Mouse (Mus musculus) heart, embryonic 10.5 days (tissue): Measurements from ENCODE around the gene Dcun1d3. TPM values are rescaled to one million over a fixed set of nuclear protein-coding genes. Genes with fewer than 3 reads are reported as not detected.

Source experiments
- DNase-seq: peaks from one replicate; pipeline ENCODE4 v3.0.0-alpha.2; 2017; ENCODE audit warnings: low spot score
- H3K27ac ChIP-seq: fragments of 300-500 bp; sonication (generic); 2 replicates; pipeline ENCODE4 v1.5.1; 2016; ENCODE audit warnings: mild to moderate bottlenecking
- H3K27me3 ChIP-seq: fragments of 300-500 bp; sonication (generic); 2 replicates; pipeline ENCODE4 v1.6.1; 2016; ENCODE audit warnings: mild to moderate bottlenecking; ENCODE audit not compliant: poor library complexity, insufficient read depth, severe bottlenecking
- H3K36me3 ChIP-seq: fragments of 300-500 bp; sonication (generic); 2 replicates; pipeline ENCODE4 v1.6.1; 2016; ENCODE audit warnings: mild to moderate bottlenecking, moderate library complexity
- H3K4me1 ChIP-seq: fragments of 300-500 bp; sonication (generic); 2 replicates; pipeline ENCODE4 v1.6.1; 2016; ENCODE audit warnings: mild to moderate bottlenecking
- H3K4me3 ChIP-seq: fragments of 300-500 bp; sonication (generic); 2 replicates; pipeline ENCODE4 v1.5.1; 2016; ENCODE audit warnings: mild to moderate bottlenecking, moderate library complexity
- H3K9me3 ChIP-seq: fragments of 300-500 bp; sonication (generic); 2 replicates; pipeline ENCODE4 v1.6.1; 2016; ENCODE audit warnings: mild to moderate bottlenecking, moderate library complexity
- whole genome bisulfite sequencing: fragments of 180-500 bp; shearing (Covaris S2); methylation state at CpG from one replicate; pipeline ENCODE4 v1.1.7; 2016; 5-methylcytosine and 5-hydroxymethylcytosine counted together
- polyA plus RNA-seq: library from polyadenylated mRNA; unstranded; fragments of >200 nt; fragmentation: Nextera tagmentation; extraction: Ambion mirVana; gene quantifications from 2 replicates; pipeline ENCODE4 v1.2.1, GENCODE M21; 2016

Gene Dcun1d3
- polyA plus RNA-seq, 1 experiment from 2014 or later = 7.4 TPM

GRCm38 (mm10) chr7:119897521-119898109, 1.5 kb upstream of the Dcun1d3 start:
- H3K4me1 ChIP-seq = peaks cover 15% of the 10 kb centered on the region; the same call in 1 of the 2 replicates
- no peaks in the 10 kb centered on the region for H3K27me3 ChIP-seq
- H3K4me3 ChIP-seq = no peak overlapping the region
- WGBS = 84% methylated on average over 8 of the region's 8 CpGs
- no peak overlapping the region for H3K27ac ChIP-seq
- H3K9me3 ChIP-seq = no peaks in the 10 kb centered on the region
- DNase-seq = no peak
- no peaks in the 10 kb centered on the region for H3K36me3 ChIP-seq

- DNase-seq = no peak
- H3K27ac ChIP-seq = peak overlapping the region; percentile 96
- no peaks in the 10 kb centered on the region for H3K9me3 ChIP-seq
- no peaks in the 10 kb centered on the region for H3K36me3 ChIP-seq
- peaks cover 15% of the 10 kb centered on the region; the same call in 1 of the 2 replicates for H3K4me1 ChIP-seq
- peak overlapping the region; percentile 80 for H3K4me3 ChIP-seq
- 2% methylated on average over 15 of the region's 15 CpGs for WGBS
- H3K27me3 ChIP-seq = no peaks in the 10 kb centered on the region
These were observed 1.1 kb downstream of the Dcun1d3 start for GRCm38 (mm10) chr7:119894818-119895544.

GRCm38 (mm10) chr7:119892742-119893141, 3.4 kb downstream of the Dcun1d3 start:
- H3K36me3 ChIP-seq = no peaks in the 10 kb centered on the region
- no peak overlapping the region for H3K27ac ChIP-seq
- H3K9me3 ChIP-seq = no peaks in the 10 kb centered on the region
- WGBS = 87% methylated on average over 4 of the region's 4 CpGs
- no peak overlapping the region for H3K4me3 ChIP-seq
- no peak for DNase-seq
- no peaks in the 10 kb centered on the region for H3K27me3 ChIP-seq
- H3K4me1 ChIP-seq = peaks cover 15% of the 10 kb centered on the region; the same call in 1 of the 2 replicates

- no peak for DNase-seq
- Histone ChIP-seq H3K4me3 (no peak overlapping the region), H3K4me1 (peaks cover 15% of the 10 kb centered on the region; the same call in 1 of the 2 replicates), H3K27me3 (no peaks in the 10 kb centered on the region), H3K27ac (no peak overlapping the region), H3K36me3 (no peaks in the 10 kb centered on the region), H3K9me3 (no peaks in the 10 kb centered on the region)
- WGBS = 98% methylated on average over 1 of the region's 1 CpGs
These were observed 3.9 kb downstream of the Dcun1d3 start for GRCm38 (mm10) chr7:119892198-119892597.

- Histone ChIP-seq H3K4me1 (0 out of 2 replicates have a peak, but pooled peaks cover 5% of the 10 kb centered on the region), H3K36me3 (no peaks in the 10 kb centered on the region), H3K4me3 (no peak overlapping the region), H3K9me3 (no peaks in the 10 kb centered on the region), H3K27ac (no peak overlapping the region), H3K27me3 (no peaks in the 10 kb centered on the region)
- WGBS = 84% methylated on average over 4 of the region's 4 CpGs
- no peak for DNase-seq
These were observed 8.2 kb downstream of the Dcun1d3 start for GRCm38 (mm10) chr7:119887887-119888286.

- no peak overlapping the region for H3K4me3 ChIP-seq
- H3K27me3 ChIP-seq = no peaks in the 10 kb centered on the region
- DNase-seq = no peak
- peaks cover 10% of the 10 kb centered on the region for H3K36me3 ChIP-seq
- 83% methylated on average over 2 of the region's 2 CpGs for WGBS
- H3K27ac ChIP-seq = no peak overlapping the region
- no peaks in the 10 kb centered on the region for H3K9me3 ChIP-seq
- H3K4me1 ChIP-seq = 0 out of 2 replicates have a peak, but pooled peaks cover 5% of the 10 kb centered on the region
These were observed 14.9 kb downstream of the Dcun1d3 start for GRCm38 (mm10) chr7:119881229-119881628.

- H3K9me3 ChIP-seq = no peaks in the 10 kb centered on the region
- no peaks in the 10 kb centered on the region for H3K27me3 ChIP-seq
- no peak overlapping the region for H3K4me3 ChIP-seq
- DNase-seq = no peak
- H3K4me1 ChIP-seq = 0 out of 2 replicates have a peak, but pooled peaks cover 5% of the 10 kb centered on the region
- no peak overlapping the region for H3K27ac ChIP-seq
- WGBS = 90% methylated on average over 5 of the region's 5 CpGs
- peaks cover 10% of the 10 kb centered on the region for H3K36me3 ChIP-seq
These were observed 15.8 kb downstream of the Dcun1d3 start for GRCm38 (mm10) chr7:119880345-119880744.

GRCm38 (mm10) chr7:119879171-119879570, 16.9 kb downstream of the Dcun1d3 start:
- Histone ChIP-seq H3K9me3 (no peaks in the 10 kb centered on the region), H3K27ac (no peak overlapping the region), H3K27me3 (no peaks in the 10 kb centered on the region), H3K4me3 (no peak overlapping the region), H3K36me3 (peaks cover 10% of the 10 kb centered on the region), H3K4me1 (0 out of 2 replicates have a peak, but pooled peaks cover 2% of the 10 kb centered on the region)
- 89% methylated on average over 4 of the region's 4 CpGs for WGBS
- DNase-seq = no peak

GRCm38 (mm10) chr7:119875776-119876440, 20.2 kb downstream of the Dcun1d3 start:
- no peaks in the 10 kb centered on the region for H3K27me3 ChIP-seq
- peaks cover 14% of the 10 kb centered on the region for H3K36me3 ChIP-seq
- no peak overlapping the region for H3K27ac ChIP-seq
- 47% methylated on average over 3 of the region's 3 CpGs for WGBS
- no peak for DNase-seq
- H3K9me3 ChIP-seq = no peaks in the 10 kb centered on the region
- no peaks in the 10 kb centered on the region for H3K4me1 ChIP-seq
- no peak overlapping the region for H3K4me3 ChIP-seq

- Histone ChIP-seq H3K4me3 (no peak overlapping the region), H3K27ac (no peak overlapping the region), H3K27me3 (no peaks in the 10 kb centered on the region), H3K36me3 (0 out of 2 replicates have a peak, but pooled peaks cover 7% of the 10 kb centered on the region), H3K4me1 (0 out of 2 replicates have a peak, but pooled peaks cover 4% of the 10 kb centered on the region), H3K9me3 (no peaks in the 10 kb centered on the region)
- DNase-seq = peak; percentile 52
- 63% methylated on average over 2 of the region's 2 CpGs for WGBS
These were observed 23.0 kb downstream of the Dcun1d3 start for GRCm38 (mm10) chr7:119873050-119873449.

GRCm38 (mm10) chr7:119872204-119872603, 23.9 kb downstream of the Dcun1d3 start:
- H3K36me3 ChIP-seq = peaks cover 3% of the 10 kb centered on the region; the same call in 1 of the 2 replicates
- 96% methylated on average over 4 of the region's 4 CpGs for WGBS
- H3K4me3 ChIP-seq = no peak overlapping the region
- DNase-seq = no peak
- H3K9me3 ChIP-seq = no peaks in the 10 kb centered on the region
- H3K27ac ChIP-seq = no peak overlapping the region
- H3K4me1 ChIP-seq = 0 out of 2 replicates have a peak, but pooled peaks cover 4% of the 10 kb centered on the region
- H3K27me3 ChIP-seq = no peaks in the 10 kb centered on the region

- 43% methylated on average over 1 of the region's 1 CpGs for WGBS
- H3K9me3 ChIP-seq = no peaks in the 10 kb centered on the region
These were observed 30.0 kb downstream of the Dcun1d3 start for GRCm38 (mm10) chr7:119866136-119866535.

GRCm38 (mm10) chr7:119864500-119864899, 31.6 kb downstream of the Dcun1d3 start:
- peaks cover 35% of the 10 kb centered on the region for H3K4me1 ChIP-seq
- H3K4me3 ChIP-seq = no peak overlapping the region
- H3K27ac ChIP-seq = no peak overlapping the region
- WGBS = 70% methylated on average over 5 of the region's 5 CpGs
- H3K9me3 ChIP-seq = no peaks in the 10 kb centered on the region
- no peaks in the 10 kb centered on the region for H3K27me3 ChIP-seq
- H3K36me3 ChIP-seq = peaks cover 2% of the 10 kb centered on the region; the same call in 1 of the 2 replicates
- DNase-seq = no peak

More at GRCm38 (mm10) chr7:119866136-119866535, 30.0 kb downstream of the Dcun1d3 start:
- Histone ChIP-seq H3K4me3 (no peak overlapping the region), H3K36me3 (no peaks in the 10 kb centered on the region; the same call in 1 of the 2 replicates), H3K27ac (no peak overlapping the region), H3K4me1 (peaks cover 28% of the 10 kb centered on the region), H3K27me3 (no peaks in the 10 kb centered on the region)
- DNase-seq = no peak
